8 mouse cellular contexts compared by ENCODE assay signal in the genomic region with DNA sequence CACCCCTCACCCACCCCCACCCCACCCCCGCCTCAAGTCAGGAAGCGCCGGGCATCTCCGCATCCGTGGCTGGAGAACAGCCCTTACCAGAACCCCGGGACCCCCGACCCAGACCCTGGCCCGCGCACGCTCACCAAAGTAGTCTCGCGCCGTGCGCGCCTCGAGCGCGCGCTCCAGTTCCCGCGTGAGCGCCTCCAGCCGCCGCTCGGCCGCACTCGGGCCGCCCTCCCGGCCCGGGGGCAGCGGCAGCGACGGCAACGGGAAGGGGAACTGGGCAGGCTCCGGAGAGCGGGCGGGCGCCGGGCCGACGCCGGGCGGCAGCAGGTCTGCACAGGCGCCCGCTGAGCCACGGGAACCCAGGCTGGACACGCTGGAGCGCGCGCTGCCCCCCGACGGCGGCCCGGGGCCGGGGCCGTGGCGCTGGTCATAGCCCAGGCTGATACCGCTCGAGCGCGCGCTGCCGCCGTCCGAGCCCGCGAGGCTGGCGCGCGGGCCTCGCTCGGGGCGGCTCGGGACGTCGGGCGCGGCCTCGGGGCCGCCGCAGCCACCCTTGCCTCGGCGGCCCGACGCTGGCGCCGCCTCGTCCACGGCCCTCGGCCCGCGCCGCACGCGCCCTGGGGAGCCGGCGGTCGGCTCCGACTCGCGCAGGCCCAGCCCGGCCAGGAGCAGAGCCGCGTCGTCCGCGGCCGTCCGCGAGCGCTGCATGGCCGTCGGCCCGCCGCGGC. TPM values are rescaled to one million over a fixed set of nuclear protein-coding genes. Genes with fewer than 3 reads are reported as not detected.
DNase-seq lines count a peak whose midpoint lies in the region; ATAC-seq lines count a peak whose summit lies in the region.

No protein-coding gene starts in this region.

- ATAC-seq in embryonic facial prominence, embryonic 12.5 days (ENCODE audit: insufficient number of reproducible peaks, insufficient read depth, low FRiP score, low TSS enrichment): peak; percentile 66; the same call in 1 of the 2 replicates
- peak; percentile 77 for ATAC-seq in limb, embryonic 13.5 days (ENCODE audit: low FRiP score, low read depth)

- peaks cover 26% of the 10 kb centered on the region for H3K4me1 ChIP-seq in embryonic facial prominence, embryonic 12.5 days
- H3K4me1 ChIP-seq in limb, embryonic 13.5 days: peaks cover 38% of the 10 kb centered on the region

- peak overlapping the region; percentile 88 for H3K4me3 ChIP-seq in embryonic facial prominence, embryonic 12.5 days
- H3K4me3 ChIP-seq in limb, embryonic 13.5 days: peak overlapping the region; percentile 91

- H3K9me3 ChIP-seq in embryonic facial prominence, embryonic 12.5 days: peaks cover 3% of the 10 kb centered on the region; the same call in 1 of the 2 replicates
- H3K9me3 ChIP-seq in limb, embryonic 13.5 days: no peaks in the 10 kb centered on the region

- peak overlapping the region; percentile 97 for H3K9ac ChIP-seq in embryonic facial prominence, embryonic 12.5 days
- H3K9ac ChIP-seq in limb, embryonic 13.5 days: peak overlapping the region; percentile 97

- DNase-seq in thymus, postnatal 4 days: peak; percentile 16
- no peak for DNase-seq in thymus, postnatal 36 days
- DNase-seq in heart, postnatal 4 days: peak; percentile 42
- DNase-seq in neural tube, embryonic 10.5 days (ENCODE audit: extremely low spot score, low spot score): peak; percentile 66
- DNase-seq in layer of hippocampus, adult 18-20 months (ENCODE audit: low spot score in 2 of 2): no peak
- DNase-seq in thymus, postnatal 0 days (ENCODE audit: low spot score): no peak

- peaks cover 1% of the 10 kb centered on the region for H3K36me3 ChIP-seq in embryonic facial prominence, embryonic 12.5 days
- H3K36me3 ChIP-seq in limb, embryonic 13.5 days: peaks cover 13% of the 10 kb centered on the region

- no peaks in the 10 kb centered on the region for H3K27me3 ChIP-seq in embryonic facial prominence, embryonic 12.5 days
- no peaks in the 10 kb centered on the region for H3K27me3 ChIP-seq in limb, embryonic 13.5 days

- under 1% methylated on average over 101 of the region's 116 CpGs for WGBS in embryonic facial prominence, embryonic 12.5 days
- WGBS in limb, embryonic 13.5 days: 0% methylated on average over 69 of the region's 116 CpGs

- H3K4me2 ChIP-seq in embryonic facial prominence, embryonic 12.5 days (replicated peaks): peak overlapping the region; percentile 59
- peak overlapping the region; percentile 79 for H3K4me2 ChIP-seq in limb, embryonic 13.5 days (replicated peaks)

- peak overlapping the region; percentile 84 for H3K27ac ChIP-seq in embryonic facial prominence, embryonic 12.5 days
- peak overlapping the region; percentile 85 for H3K27ac ChIP-seq in limb, embryonic 13.5 days

RNA-seq across cellular contexts. Expression of a gene that starts 0.6 kb away (rescaled TPM):
- polyA plus RNA-seq in embryonic facial prominence, embryonic 12.5 days (2016; fragmentation: Nextera tagmentation; extraction: Ambion mirVana): 7.7 and 8.7 TPM in 2 replicates
- total RNA-seq in heart, postnatal 4 days (2021): 10 to 100 TPM; 32.0 to 34.8 TPM
- polyA plus RNA-seq in limb, embryonic 13.5 days (2015; fragmentation: Nextera tagmentation; extraction: Ambion mirVana): 7.5 and 8.5 TPM in 2 replicates
- total RNA-seq in layer of hippocampus, adult 18-20 months (2021): 10 to 100 TPM in 1 of 2 experiments, 1 to 10 TPM in 1; 9.5 to 11.6 TPM
- polyA plus RNA-seq in thymus, postnatal 0 days (2015; fragmentation: Nextera tagmentation; extraction: Ambion mirVana): 0.53 and 1.0 TPM in 2 replicates

RNA-seq across cellular contexts. Expression of a gene that starts 36.9 kb away (rescaled TPM):
- 245 and 255 TPM in 2 replicates for polyA plus RNA-seq in embryonic facial prominence, embryonic 12.5 days (2016; fragmentation: Nextera tagmentation; extraction: Ambion mirVana)
- 10 to 100 TPM; 61.8 to 70.6 TPM for total RNA-seq in heart, postnatal 4 days (2021)
- polyA plus RNA-seq in limb, embryonic 13.5 days (2015; fragmentation: Nextera tagmentation; extraction: Ambion mirVana): 230 and 232 TPM in 2 replicates
- total RNA-seq in layer of hippocampus, adult 18-20 months (2021): 10 to 100 TPM; 87.2 TPM
- polyA plus RNA-seq in thymus, postnatal 0 days (2015; fragmentation: Nextera tagmentation; extraction: Ambion mirVana): 191 and 193 TPM in 2 replicates

RNA-seq across cellular contexts. Expression of a gene that starts 37.3 kb away (rescaled TPM):
- not detected in 2 replicates for polyA plus RNA-seq in embryonic facial prominence, embryonic 12.5 days (2016; fragmentation: Nextera tagmentation; extraction: Ambion mirVana)
- not detected for total RNA-seq in heart, postnatal 4 days (2021)
- polyA plus RNA-seq in limb, embryonic 13.5 days (2015; fragmentation: Nextera tagmentation; extraction: Ambion mirVana): not detected in 2 replicates
- total RNA-seq in layer of hippocampus, adult 18-20 months (2021): not detected
- polyA plus RNA-seq in thymus, postnatal 0 days (2015; fragmentation: Nextera tagmentation; extraction: Ambion mirVana): not detected in 2 replicates

Comparison
In these comparisons a context has a peak if more than half of its experiments do, and no peak if none do; other contexts are left out.
1. DNase-seq: peak in thymus, postnatal 4 days (single experiment), heart, postnatal 4 days (single experiment) and neural tube, embryonic 10.5 days (single experiment); none in thymus, postnatal 36 days (0 of 2), layer of hippocampus, adult 18-20 months (0 of 2) and thymus, postnatal 0 days (single experiment).